Mouse (Mus musculus): ENCODE results near the gene Wdr19.

DNA sequence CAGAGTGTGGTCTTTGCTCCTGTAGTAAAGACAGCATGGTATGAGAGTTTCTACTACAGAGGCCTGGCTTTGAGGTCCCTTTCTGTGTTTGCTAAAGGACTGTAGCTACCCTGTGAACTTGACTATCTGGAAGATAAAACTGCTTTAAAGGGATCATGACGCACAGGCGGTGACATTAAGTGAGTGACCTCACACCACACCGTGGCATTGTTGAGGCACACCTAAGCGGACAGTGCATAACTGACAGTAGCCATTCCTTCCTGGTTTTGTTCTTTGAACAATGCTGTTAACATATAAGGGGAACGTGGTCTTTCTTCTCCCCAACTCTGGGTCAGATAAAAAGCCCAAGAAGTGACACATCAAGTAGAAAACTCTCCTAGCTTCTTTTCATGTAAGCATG lies 24.6 kb downstream of the Wdr19 start:
- TF ChIP-seq EP300 (optimal IDR thresholded peaks at IDR 0.05) (no peak), CTCF (IDR thresholded peaks at IDR 0.05; ENCODE audit: low read depth) (no peak)
